Mouse (Mus musculus) heart, postnatal 10 days (tissue): Measurements from ENCODE around the gene Tmem88b. TPM values are rescaled to one million over a fixed set of nuclear protein-coding genes. Genes with fewer than 3 reads are reported as not detected.

Source experiments
- DNase-seq, 2 experiments: peaks; one replicate each; pipeline ENCODE4 v3.0.0; 2021
- intact Hi-C: fragments of 180-260 bp; cut with DNase I; formaldehyde crosslinking; loops from one replicate; pipeline ENCODE4 v1.15.1; 2025
- total RNA-seq, 2 experiments: library from RNA; stranded (reverse); gene quantifications; 2 replicates each; pipeline ENCODE4 v1.2.3; 2021

The Tmem88b gene
- total RNA-seq, result 1 to 10 TPM; 2.0 to 2.3 TPM

- intact Hi-C loops, result no loop called here
- DNase-seq, result no peak
Measured at GRCm38 (mm10) chr4:155785819-155786218, at the start of gene Tmem88b. Gene Tmem88b, minus strand, starts transcription at chr4:155785874.

DNA sequence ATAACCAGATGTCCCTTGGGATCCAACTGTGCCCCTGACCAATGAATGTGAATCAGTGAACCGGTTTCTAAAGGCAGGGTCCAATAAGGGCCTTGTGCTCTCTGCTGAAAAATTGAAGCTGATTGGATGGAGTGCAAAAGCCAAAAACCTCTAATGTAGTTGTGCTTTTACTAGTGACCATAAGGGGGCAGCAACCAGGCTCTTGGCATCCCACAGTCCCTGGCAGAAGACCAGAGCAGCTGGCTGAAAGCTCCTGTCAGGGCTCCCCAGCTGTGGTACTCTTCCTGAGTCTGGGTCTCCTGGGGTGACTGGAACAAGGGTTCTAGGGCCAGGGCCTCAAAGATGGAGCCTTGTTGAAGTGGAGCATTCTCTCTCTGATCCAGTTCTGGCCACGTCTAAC lies 48.2 kb upstream of the Tmem88b start:
- intact Hi-C loops, result loop anchor here (5.0 kb wide), 1 partner anchor 108 kb away; the partner anchor contains the start of gene Ube2j2

DNA sequence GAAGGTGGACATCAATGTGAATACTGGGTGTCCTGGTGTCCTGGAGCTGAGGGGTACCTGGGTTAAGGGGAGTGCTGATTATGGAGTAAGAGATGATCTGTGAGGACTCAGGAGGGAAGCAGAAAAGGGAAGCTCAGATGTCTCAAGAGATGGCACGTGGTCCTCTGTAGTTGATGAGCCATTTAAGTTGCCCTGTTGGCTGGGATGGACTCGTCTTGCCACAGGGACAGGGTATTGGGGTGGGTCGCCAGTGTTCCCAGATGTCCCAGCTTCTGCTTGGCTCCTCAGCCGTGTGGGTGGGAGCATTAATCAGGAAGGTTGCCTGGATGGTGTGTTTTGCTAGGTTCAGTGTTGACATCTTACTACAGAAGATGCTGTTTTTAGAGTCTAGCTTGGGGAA lies 47.6 kb upstream of the Tmem88b start:
- no peak for DNase-seq
- intact Hi-C loops, result loop anchor here (5.0 kb wide), 1 partner anchor 109 kb away; the partner anchor contains the start of gene Ube2j2

More for the DNA sequence above, 48.2 kb upstream of the Tmem88b start:
- peak; percentile 90 to 94 for DNase-seq

GRCm38 (mm10) chr4:155832321-155832720 lies 46.6 kb upstream of the Tmem88b start:
- intact Hi-C loops, result loop anchor here (5.0 kb wide), 1 partner anchor 110 kb away; the partner anchor contains the start of gene Ube2j2
- DNase-seq, result no peak

GRCm38 (mm10) chr4:155831831-155832230 lies 46.2 kb upstream of the Tmem88b start:
- intact Hi-C loops, result loop anchor here (5.0 kb wide), 1 partner anchor 110 kb away; the partner anchor contains the start of gene Ube2j2
- no peak for DNase-seq

- intact Hi-C loops, result loop anchor here (5.0 kb wide), 1 partner anchor 111 kb away; the partner anchor contains the start of gene Ube2j2
- DNase-seq, result peak; percentile 97
Measured at GRCm38 (mm10) chr4:155831205-155831766, 45.6 kb upstream of the Tmem88b start, which contains the start of gene Aurkaip1. Gene Aurkaip1, plus strand, starts transcription at chr4:155831272.

- DNase-seq, result no peak
- intact Hi-C loops, result loop anchor here (5.0 kb wide), 1 partner anchor 112 kb away; the partner anchor contains the start of gene Ube2j2
Measured at GRCm38 (mm10) chr4:155830596-155830995, 44.9 kb upstream of the Tmem88b start.

DNA sequence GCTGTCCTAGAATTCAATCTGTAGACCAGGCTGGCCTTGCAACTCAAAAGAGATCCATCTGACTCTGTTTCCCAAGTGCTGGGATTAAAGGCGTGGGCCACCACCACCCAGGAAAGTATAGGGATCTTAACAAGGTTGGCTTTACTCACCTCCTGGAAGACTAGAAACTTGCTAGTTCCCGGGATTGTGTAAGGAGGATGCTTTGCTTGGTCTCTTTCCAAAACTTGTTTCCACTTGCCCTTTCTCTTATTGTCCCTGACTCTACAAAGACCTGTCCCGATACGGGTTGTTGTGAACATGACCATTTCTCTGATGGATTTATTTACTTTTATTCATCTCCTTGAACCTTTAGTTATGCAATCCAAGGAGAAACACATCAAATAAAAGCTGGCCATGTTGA lies 44.2 kb upstream of the Tmem88b start:
- no peak for DNase-seq
- intact Hi-C loops, result loop anchor here (2.0 to 5.0 kb wide), 2 partner anchors 17 to 112 kb away; partner anchors contain the start of genes Ccnl2 and Ube2j2

DNA sequence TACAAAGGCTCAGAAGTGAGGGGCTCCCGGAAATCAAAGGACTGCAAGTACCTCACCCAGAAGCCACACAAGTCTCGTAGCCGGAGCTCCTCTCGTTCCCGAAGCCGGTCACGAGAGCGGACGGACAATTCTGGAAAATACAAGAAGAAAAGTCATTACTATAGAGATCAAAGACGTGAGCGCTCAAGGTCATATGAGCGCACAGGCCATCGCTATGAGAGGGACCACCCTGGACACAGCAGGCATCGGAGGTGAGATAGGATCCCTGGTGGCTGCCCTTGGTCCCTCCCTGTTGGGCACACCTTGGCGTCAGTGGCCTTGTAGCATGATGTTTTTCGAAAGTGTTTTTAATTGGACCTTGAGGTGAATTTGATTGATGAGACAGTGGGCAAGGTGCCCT lies 37.8 kb upstream of the Tmem88b start:
- DNase-seq, result no peak
- intact Hi-C loops, result no loop called here

DNA sequence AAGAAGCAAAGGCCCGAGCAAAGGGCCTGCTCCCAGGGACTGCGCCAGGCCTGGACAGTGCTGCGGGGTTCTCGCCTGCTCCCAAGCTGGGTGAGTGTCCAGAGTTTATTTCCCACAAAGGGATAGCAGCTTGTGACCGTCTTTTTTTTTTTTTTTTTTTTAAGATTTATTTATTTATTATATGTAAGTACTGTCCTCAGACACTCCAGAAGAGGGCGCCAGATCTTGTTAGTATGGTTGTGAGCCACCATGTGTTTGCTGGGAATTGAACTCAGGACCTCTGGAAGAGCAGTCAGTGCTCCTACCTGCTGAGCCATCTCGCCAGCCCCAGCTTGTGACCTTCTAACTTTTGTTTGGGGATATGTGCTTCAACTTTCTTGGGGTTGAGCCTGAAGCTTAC lies 35.4 kb upstream of the Tmem88b start:
- peak in 1 of 2 experiments; percentile 53 for DNase-seq
- intact Hi-C loops, result no loop called here

DNA sequence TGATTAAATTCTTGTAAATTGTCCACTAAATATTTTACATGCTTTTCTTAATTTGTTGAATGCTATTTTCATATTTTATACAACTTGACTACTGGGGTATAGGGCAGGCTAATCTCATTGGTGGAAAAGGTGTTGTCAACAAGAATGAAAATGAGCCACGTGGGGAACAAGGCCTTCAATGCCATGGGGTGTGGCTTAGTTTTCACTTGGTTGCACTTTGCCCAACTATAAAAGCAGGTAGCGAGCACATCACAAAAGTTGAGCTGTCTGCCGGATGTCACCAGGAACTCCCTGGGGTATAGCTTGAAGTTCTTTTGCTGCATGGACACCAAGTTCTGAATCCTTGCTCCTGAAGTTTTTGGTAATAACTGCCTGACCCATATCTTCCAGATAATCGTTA lies 31.9 kb upstream of the Tmem88b start:
- DNase-seq, result no peak
- intact Hi-C loops, result no loop called here

DNA sequence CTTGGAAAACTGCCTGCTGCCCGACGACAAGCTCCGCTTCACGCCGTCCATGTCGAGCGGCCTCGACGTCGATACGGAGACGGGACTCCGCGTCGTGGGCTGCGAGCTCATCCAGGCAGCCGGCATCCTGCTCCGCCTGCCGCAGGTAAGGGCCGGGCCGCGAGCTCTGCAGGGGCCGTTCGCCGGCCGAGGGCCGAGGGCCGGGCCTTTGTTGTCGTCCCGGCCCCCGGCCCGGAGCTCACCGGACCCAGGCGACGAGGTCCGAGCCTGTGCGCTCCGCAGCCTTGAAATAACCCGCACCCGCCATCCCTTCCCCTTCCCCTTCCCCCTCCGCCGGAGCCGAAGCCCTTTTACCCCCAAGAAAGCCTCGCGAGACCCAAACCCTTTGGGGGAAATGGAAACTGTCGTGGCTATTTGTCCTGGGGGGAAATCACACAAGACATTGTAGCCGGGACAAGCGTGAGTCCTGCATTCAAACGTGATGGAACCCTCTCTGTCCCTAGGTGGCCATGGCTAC lies 27.0 kb upstream of the Tmem88b start:
- peak; percentile 38 to 65 for DNase-seq
- intact Hi-C loops, result loop anchor here (2.0 kb wide), 1 partner anchor 16 kb away; no protein-coding TSS in a partner anchor

DNA sequence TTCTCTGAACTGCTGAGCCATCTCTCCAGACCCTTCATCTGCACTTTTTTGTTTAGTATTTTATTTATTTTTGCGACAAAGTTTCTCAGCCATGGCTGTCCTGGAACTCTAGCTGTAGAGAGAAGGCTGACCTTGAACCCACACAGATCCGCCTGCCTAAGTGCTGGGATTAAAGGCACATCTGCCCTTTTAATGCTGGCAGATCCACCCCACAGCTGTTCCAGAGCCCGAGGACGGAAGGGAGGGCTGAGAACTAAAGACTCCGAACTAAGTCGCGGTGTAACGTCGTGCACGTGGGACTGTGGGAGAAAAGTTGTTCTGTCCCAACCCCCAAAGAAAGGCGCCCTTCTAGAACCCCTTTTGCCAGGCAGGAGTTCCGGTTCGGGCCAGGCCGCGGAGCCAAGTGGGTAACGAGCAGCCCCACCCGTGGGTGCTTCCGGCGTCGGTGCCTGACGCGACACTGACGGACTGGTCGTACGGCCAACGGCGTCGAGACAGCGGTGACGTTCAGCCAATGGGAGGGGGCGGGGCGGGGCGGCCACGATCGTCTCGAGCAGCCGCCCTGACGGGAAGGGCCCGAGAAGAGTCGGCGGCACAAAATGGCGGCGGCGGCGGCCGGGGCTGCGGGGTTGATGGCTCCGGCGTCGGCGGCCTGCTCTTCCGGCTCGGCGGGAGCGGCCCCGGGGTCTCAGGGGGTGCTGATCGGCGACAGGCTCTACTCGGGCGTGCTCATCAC lies 26.4 kb upstream of the Tmem88b start, which contains the start of gene Ccnl2:
Ccnl2 (plus strand) TSS at position 561 of the 736 bp plus-strand sequence.
- intact Hi-C loops, result loop anchor here (2.0 kb wide), 1 partner anchor 17 kb away; no protein-coding TSS in a partner anchor
- peak; percentile 95 for DNase-seq

GRCm38 (mm10) chr4:155807841-155808240 lies 22.2 kb upstream of the Tmem88b start:
- DNase-seq, result no peak

DNA sequence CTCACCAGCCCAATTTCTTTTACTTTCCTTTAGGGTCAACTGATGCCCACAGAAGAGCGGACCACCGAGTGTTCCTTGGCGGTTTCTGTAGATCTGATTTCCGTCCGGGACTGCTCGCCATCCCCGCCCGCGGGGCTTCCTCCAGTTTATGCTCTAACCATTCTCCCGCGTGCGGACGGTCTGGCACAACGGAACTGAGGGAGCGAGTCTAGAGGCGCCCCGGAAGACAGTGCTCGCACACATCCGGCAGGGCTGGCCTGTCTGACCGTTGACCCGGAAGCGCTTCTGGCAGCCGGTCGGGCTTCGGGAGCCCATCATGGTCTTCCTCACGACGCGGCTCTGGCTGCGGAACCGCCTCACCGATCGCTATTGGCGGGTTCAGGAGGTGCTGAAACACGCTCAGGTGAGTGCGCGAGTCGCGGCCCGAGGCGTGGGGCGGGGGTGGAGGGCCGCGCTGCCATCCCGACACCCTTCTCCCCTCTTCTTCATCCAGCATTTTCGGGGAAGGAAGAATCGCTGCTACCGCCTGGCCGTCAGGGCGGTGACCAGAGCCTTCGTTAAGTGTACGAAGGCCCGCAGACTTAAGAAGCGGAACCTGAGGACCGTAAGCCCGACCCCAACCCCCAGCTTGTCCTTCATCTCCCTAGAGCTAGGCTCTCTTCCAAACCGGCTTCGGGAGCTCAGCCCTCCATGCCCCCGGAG lies 17.8 kb upstream of the Tmem88b start:
- intact Hi-C loops, result no loop called here
- DNase-seq, result peak; percentile 97 to 99

More at GRCm38 (mm10) chr4:155807841-155808240, 22.2 kb upstream of the Tmem88b start:
- intact Hi-C loops, result no loop called here

GRCm38 (mm10) chr4:155802741-155803339 lies 17.2 kb upstream of the Tmem88b start, which contains the start of gene Mrpl20:
Gene Mrpl20, plus strand, starts transcription at chr4:155802878.
- intact Hi-C loops, result no loop called here
- DNase-seq, result peak in 1 of 2 experiments; percentile 11

DNA sequence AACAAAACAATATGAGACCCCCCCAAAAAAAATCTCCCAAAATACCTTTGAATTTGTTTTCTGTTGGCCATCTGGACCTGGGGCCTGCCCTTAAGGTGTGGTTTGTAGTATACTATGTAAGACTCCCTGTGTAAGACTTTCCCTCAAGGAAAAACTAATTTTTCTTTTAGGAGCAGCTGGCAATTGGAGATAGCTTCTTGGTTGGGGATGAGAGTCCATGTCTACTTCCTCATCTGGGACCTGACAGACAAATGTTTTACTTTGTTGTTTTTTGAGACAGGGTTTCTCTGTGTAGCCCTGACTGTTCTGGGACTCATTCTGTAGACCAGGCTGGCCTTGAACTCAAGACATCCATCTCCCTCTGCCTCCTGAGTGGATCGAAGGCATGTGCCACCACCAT lies 16.4 kb upstream of the Tmem88b start:
- DNase-seq, result no peak
- intact Hi-C loops, result no loop called here

- DNase-seq, result no peak
- intact Hi-C loops, result no loop called here
Measured at GRCm38 (mm10) chr4:155793730-155794129, 8.1 kb upstream of the Tmem88b start.

DNA sequence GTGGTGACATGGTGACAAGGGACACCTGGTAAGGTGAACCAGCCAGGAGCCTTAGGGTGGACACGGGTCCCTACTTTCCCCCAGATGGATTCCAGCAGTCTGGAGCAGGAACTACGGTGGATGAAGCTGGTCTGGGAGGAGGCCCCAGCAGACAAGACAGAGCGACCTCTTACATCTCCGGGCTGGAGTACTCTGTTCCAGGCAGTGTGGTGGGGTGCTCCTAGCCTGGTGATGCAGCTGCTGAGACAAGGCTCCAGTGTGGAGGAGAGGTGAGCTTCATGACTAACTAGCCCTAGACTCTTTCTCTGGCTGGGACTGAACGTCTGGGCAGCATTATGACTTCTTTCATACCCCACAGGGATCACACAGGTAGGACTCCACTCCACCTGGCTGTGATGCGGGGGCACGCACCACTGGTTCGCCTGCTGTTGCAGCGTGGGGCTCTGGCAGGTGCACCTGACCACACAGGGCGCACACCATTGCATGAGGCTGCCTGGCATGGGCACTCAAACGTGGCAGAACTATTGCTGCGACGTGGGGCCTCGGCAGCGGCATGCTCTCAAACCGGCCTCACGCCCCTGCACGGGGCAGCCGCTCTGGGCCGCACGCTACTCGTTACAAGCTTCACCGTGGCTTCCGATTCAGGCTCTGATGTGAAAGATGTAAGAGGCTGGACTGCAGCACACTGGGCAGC lies 5.7 kb upstream of the Tmem88b start:
- intact Hi-C loops, result no loop called here
- no peak for DNase-seq
